Mouse (Mus musculus) heart, postnatal 0 days (tissue): ENCODE data around the gene Ppp1r12a. TPM values are rescaled to one million over a fixed set of nuclear protein-coding genes. Genes with fewer than 3 reads are reported as not detected.
A peak's percentile ranks its signal among the peaks of the same experiment; 100 is the strongest.

Experiments
- ATAC-seq: fragments of 200-750 bp; cut with Nextera tagmentation; 2 replicates; pipeline ENCODE4 v1.8.0; 2017; ENCODE audit warnings: low read depth, moderate number of reproducible peaks, moderate library complexity; ENCODE audit not compliant: insufficient read depth
- DNase-seq: peaks from one replicate; pipeline ENCODE4 v3.0.0-alpha.2; 2016; ENCODE audit warnings: low spot score
- H3K27ac ChIP-seq: fragments of 300-500 bp; sonication (generic); 2 replicates; pipeline ENCODE4 v1.5.1; 2014; ENCODE audit warnings: low read depth, mild to moderate bottlenecking
- H3K27me3 ChIP-seq: fragments of 300-500 bp; sonication (generic); 2 replicates; pipeline ENCODE4 v1.6.1; 2014; ENCODE audit warnings: low read length, mixed read lengths; ENCODE audit not compliant: control insufficient read depth, insufficient read depth
- H3K36me3 ChIP-seq: fragments of 300-500 bp; sonication (generic); replicated peaks from 2 replicates; pipeline ENCODE4 v1.6.1; 2014; ENCODE audit warnings: low read length, mixed read lengths; ENCODE audit not compliant: control insufficient read depth, insufficient read depth
- H3K4me1 ChIP-seq: fragments of 300-500 bp; sonication (generic); 2 replicates; pipeline ENCODE4 v1.6.1; 2014; ENCODE audit warnings: antibody characterized with exemption; ENCODE audit not compliant: control insufficient read depth, insufficient read depth
- H3K4me2 ChIP-seq: fragments of 300-500 bp; sonication (generic); 2 replicates; pipeline ENCODE4 v1.6.1; 2014; ENCODE audit warnings: low read depth, mild to moderate bottlenecking, low read length, moderate library complexity
- H3K4me3 ChIP-seq: fragments of 300-500 bp; sonication (generic); 2 replicates; pipeline ENCODE4 v1.5.1; 2014; ENCODE audit warnings: low read depth, low read length
- H3K9ac ChIP-seq: fragments of 300-500 bp; sonication (generic); replicated peaks from 2 replicates; pipeline ENCODE4 v1.6.1; 2014; ENCODE audit warnings: low read depth, low read length, mixed read lengths
- H3K9me3 ChIP-seq: fragments of 300-500 bp; sonication (generic); replicated peaks from 2 replicates; pipeline ENCODE4 v1.6.1; 2016; ENCODE audit warnings: low read length; ENCODE audit not compliant: control insufficient read depth
- CTCF ChIP-seq: IDR thresholded peaks from 2 replicates; pipeline ENCODE4 v1.5.1; 2016; ENCODE audit warnings: antibody characterized with exemption, control low read depth, low read depth
- EP300 ChIP-seq: IDR thresholded peaks from 2 replicates; pipeline ENCODE4 v1.6.1; 2016; ENCODE audit warnings: antibody characterized with exemption, low read depth
- WGBS: fragments of 180-500 bp; shearing (Covaris S2); extraction: QIAGEN DNeasy Blood & Tissue Kit; methylation state at CpG from one replicate; pipeline ENCODE4 v1.1.7; 2014; 5-methylcytosine and 5-hydroxymethylcytosine counted together
- polyA plus RNA-seq: library from polyadenylated mRNA; unstranded; fragments of >200 nt; fragmentation: Nextera tagmentation; extraction: Ambion mirVana; gene quantifications from 2 replicates; pipeline ENCODE4 v1.2.1, GENCODE M21; 2015
- total RNA-seq: library from RNA; depleted of rRNA; stranded (reverse); fragments of >200 nt; gene quantifications from 2 replicates; pipeline ENCODE4 v1.2.3, GENCODE M21; 2014; ENCODE audit warnings: low replicate concordance

Ppp1r12a gene
- total and polyA plus RNA-seq, 2 experiments from 2014 or later: 78.1 to 87.8 TPM

- no peaks in the 10 kb centered on the region for H3K27me3 ChIP-seq
- WGBS: 22% methylated on average over 6 of the region's 6 CpGs
- 0 out of 2 replicates have a peak overlapping the region, but pooled peaks have one; percentile 10 for H3K9ac ChIP-seq
- TF ChIP-seq CTCF: no peak
- TF ChIP-seq EP300: no peak
- ATAC-seq: peak; percentile 65
- H3K9me3 ChIP-seq: no peaks in the 10 kb centered on the region
- peak overlapping the region; percentile 84 for H3K27ac ChIP-seq
- H3K4me3 ChIP-seq: no peak overlapping the region
- peak overlapping the region; percentile 32 for H3K4me2 ChIP-seq
- H3K4me1 ChIP-seq: peaks cover 37% of the 10 kb centered on the region
- no peaks in the 10 kb centered on the region for H3K36me3 ChIP-seq
- no peak for DNase-seq
Measured at GRCm38 (mm10) chr10:108172817-108173563, 11.0 kb downstream of the Ppp1r12a start.

DNA sequence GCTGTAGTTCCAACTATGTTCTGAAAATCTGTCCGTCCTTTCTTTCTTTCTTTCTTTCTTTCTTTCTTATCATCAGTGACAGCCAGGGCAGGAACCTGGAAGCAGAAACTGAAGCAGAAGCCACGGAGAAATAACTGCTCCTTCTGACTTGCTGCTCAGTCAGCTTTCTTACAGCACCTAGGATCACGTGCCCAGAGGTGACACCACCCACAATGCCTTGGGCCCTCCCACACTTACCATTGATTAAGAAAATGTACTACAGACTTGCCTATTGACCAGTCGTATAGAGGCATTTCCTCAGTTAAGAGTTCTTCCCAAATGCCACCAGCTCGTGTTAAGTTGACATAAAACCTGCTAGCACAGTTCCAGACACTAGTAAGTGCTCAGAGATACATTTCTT, 12.1 kb downstream of the Ppp1r12a start:
- Histone ChIP-seq H3K36me3 (no peaks in the 10 kb centered on the region), H3K27me3 (no peaks in the 10 kb centered on the region), H3K27ac (0 out of 2 replicates have a peak overlapping the region, but pooled peaks have one; percentile 44), H3K4me3 (no peak overlapping the region), H3K9ac (no peak overlapping the region), H3K4me1 (peaks cover 44% of the 10 kb centered on the region), H3K9me3 (no peaks in the 10 kb centered on the region), H3K4me2 (no peak overlapping the region)
- ATAC-seq (no peak), DNase-seq (no peak)
- 40% methylated on average over 5 of the region's 5 CpGs for WGBS
- TF ChIP-seq CTCF: no peak
- TF ChIP-seq EP300: no peak

DNA sequence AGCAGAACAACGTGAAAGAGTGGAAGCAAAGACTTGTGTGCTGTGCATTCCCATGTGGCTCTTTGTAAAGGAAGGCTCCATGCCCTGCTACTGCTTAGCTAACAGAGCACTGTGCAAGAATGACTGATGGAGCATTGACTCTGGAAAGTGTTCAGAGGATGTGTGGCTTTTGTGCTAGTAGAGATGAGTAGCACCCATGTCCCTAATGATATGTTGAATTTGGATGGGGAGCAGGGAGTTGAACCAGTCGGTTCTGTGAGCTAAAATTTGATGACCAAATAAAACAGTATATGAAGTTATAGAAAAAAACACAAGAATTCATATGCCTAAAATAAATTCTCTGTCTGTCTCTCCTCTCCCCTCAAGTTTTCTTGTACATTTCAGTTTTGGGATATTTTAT, 13.9 kb downstream of the Ppp1r12a start:
- Histone ChIP-seq H3K27ac (no peak overlapping the region), H3K9ac (no peak overlapping the region), H3K4me3 (no peak overlapping the region), H3K4me1 (peaks cover 48% of the 10 kb centered on the region), H3K9me3 (no peaks in the 10 kb centered on the region), H3K27me3 (no peaks in the 10 kb centered on the region), H3K36me3 (no peaks in the 10 kb centered on the region), H3K4me2 (no peak overlapping the region)
- ATAC-seq: no peak
- no peak for DNase-seq
- 45% methylated on average over 2 of the region's 2 CpGs for WGBS
- TF ChIP-seq EP300 (no peak), CTCF (no peak)

- WGBS: 68% methylated on average over 6 of the region's 6 CpGs
- no peaks in the 10 kb centered on the region for H3K9me3 ChIP-seq
- peaks cover 38% of the 10 kb centered on the region for H3K4me1 ChIP-seq
- DNase-seq (no peak), ATAC-seq (no peak)
- peak overlapping the region; percentile 68; the same call in 1 of the 2 replicates for H3K27ac ChIP-seq
- no peaks in the 10 kb centered on the region for H3K36me3 ChIP-seq
- H3K9ac ChIP-seq: no peak overlapping the region
- no peak overlapping the region for H3K4me2 ChIP-seq
- no peak overlapping the region for H3K4me3 ChIP-seq
- no peak for TF ChIP-seq EP300
- no peak for TF ChIP-seq CTCF
- H3K27me3 ChIP-seq: no peaks in the 10 kb centered on the region
Measured at GRCm38 (mm10) chr10:108178285-108178848, 16.4 kb downstream of the Ppp1r12a start.

- 14% methylated on average over 3 of the region's 3 CpGs for WGBS
- Histone ChIP-seq H3K4me3 (no peak overlapping the region), H3K27me3 (no peaks in the 10 kb centered on the region), H3K4me1 (peaks cover 37% of the 10 kb centered on the region), H3K9me3 (no peaks in the 10 kb centered on the region), H3K9ac (0 out of 2 replicates have a peak overlapping the region, but pooled peaks have one; percentile 45), H3K36me3 (no peaks in the 10 kb centered on the region), H3K4me2 (peak overlapping the region; percentile 24), H3K27ac (peak overlapping the region; percentile 68)
- TF ChIP-seq EP300 (no peak), CTCF (no peak)
- DNase-seq (no peak), ATAC-seq (no peak)
Measured at GRCm38 (mm10) chr10:108179404-108179803, 17.4 kb downstream of the Ppp1r12a start.
